Mouse (Mus musculus) liver, embryonic 14.5 days (tissue): ENCODE measurements around the gene Col1a2. TPM values are rescaled to one million over a fixed set of nuclear protein-coding genes. Genes with fewer than 3 reads are reported as not detected.

Source experiments
- ATAC-seq: fragments of 200-750 bp; cut with Nextera tagmentation; 2 replicates; pipeline ENCODE4 v1.8.0; 2017; ENCODE audit warnings: moderate number of reproducible peaks, mild to moderate bottlenecking, moderate library complexity; ENCODE audit not compliant: insufficient read depth
- DNase-seq, 3 experiments: peaks; one replicate each; pipeline ENCODE4 v3.0.0-alpha.2; 2012 to 2013; ENCODE audit warnings: low read depth in 3 of 3, low spot score in 3 of 3
- H3K27ac ChIP-seq: fragments of 300-500 bp; sonication (generic); 2 replicates; pipeline ENCODE4 v1.5.1; 2014; ENCODE audit warnings: moderate library complexity, mild to moderate bottlenecking, control low read depth, inconsistent platforms
- H3K27me3 ChIP-seq: fragments of 300-500 bp; sonication (generic); 2 replicates; pipeline ENCODE4 v1.6.1; 2014; ENCODE audit warnings: mild to moderate bottlenecking, low read length, moderate library complexity; ENCODE audit not compliant: control insufficient read depth, insufficient read depth
- H3K36me3 ChIP-seq: fragments of 300-500 bp; sonication (generic); replicated peaks from 2 replicates; pipeline ENCODE4 v1.6.1; 2014; ENCODE audit warnings: low read depth; ENCODE audit not compliant: control insufficient read depth, insufficient read depth
- H3K4me1 ChIP-seq, 2 experiments: fragments of 200-500 bp in 1 of 2; fragments of 300-500 bp in 1 of 2; sonication (generic) in 1 of 2; replicated peaks; 2 replicates each; pipeline ENCODE4 v1.6.1; 2012 to 2014; ENCODE audit warnings: antibody characterized with exemption in 1 of 2, inconsistent platforms in 1 of 2, low read length in 1 of 2; ENCODE audit not compliant: control insufficient read depth in 2 of 2, insufficient read depth in 2 of 2
- H3K4me2 ChIP-seq: fragments of 300-500 bp; sonication (generic); 2 replicates; pipeline ENCODE4 v1.6.1; 2014; ENCODE audit warnings: low read depth, mild to moderate bottlenecking, control low read depth, moderate library complexity
- H3K4me3 ChIP-seq, 2 experiments: fragments of 200-500 bp in 1 of 2; fragments of 300-500 bp in 1 of 2; sonication (generic) in 1 of 2; 2 replicates each; pipeline ENCODE4 v1.5.1; 2012 to 2014; ENCODE audit warnings: low read depth in 2 of 2, low read length in 2 of 2, mild to moderate bottlenecking in 2 of 2, control low read depth in 1 of 2, inconsistent platforms in 1 of 2, moderate library complexity in 1 of 2; ENCODE audit not compliant: insufficient read depth in 1 of 2
- H3K9ac ChIP-seq: fragments of 300-500 bp; sonication (generic); replicated peaks from 2 replicates; pipeline ENCODE4 v1.6.1; 2014; ENCODE audit warnings: mild to moderate bottlenecking, control low read depth, moderate library complexity
- H3K9me3 ChIP-seq: fragments of 300-500 bp; sonication (generic); 2 replicates; pipeline ENCODE4 v1.6.1; 2016; ENCODE audit warnings: low read length, mixed read lengths; ENCODE audit not compliant: control insufficient read depth
- CTCF ChIP-seq: IDR thresholded peaks from 2 replicates; pipeline ENCODE4 v1.5.1; 2016; ENCODE audit warnings: antibody characterized with exemption, low read depth, control low read depth
- EP300 ChIP-seq: IDR thresholded peaks from 2 replicates; pipeline ENCODE4 v1.6.1; 2016; ENCODE audit warnings: antibody characterized with exemption, low read depth
- WGBS: fragments of 180-500 bp; shearing (Covaris S2); extraction: QIAGEN DNeasy Blood & Tissue Kit; methylation state at CpG from one replicate; pipeline ENCODE4 v1.1.7; 2014; ENCODE audit not compliant: insufficient replicate concordance; 5-methylcytosine and 5-hydroxymethylcytosine counted together
- polyA plus RNA-seq, 2 experiments: library from polyadenylated mRNA; depleted of rRNA in 1 of 2; stranded (reverse) in 1 of 2; unstranded in 1 of 2; fragments of >200 nt; fragmentation: Nextera tagmentation in 1 of 2; extraction: Ambion mirVana in 1 of 2; gene quantifications; 2 replicates each; pipeline versions ENCODE4 v1.2.1 to v1.2.3; 2012 to 2014

The Col1a2 gene
- polyA plus RNA-seq, 2 experiments, result 16.2 to 22.8 TPM

DNA sequence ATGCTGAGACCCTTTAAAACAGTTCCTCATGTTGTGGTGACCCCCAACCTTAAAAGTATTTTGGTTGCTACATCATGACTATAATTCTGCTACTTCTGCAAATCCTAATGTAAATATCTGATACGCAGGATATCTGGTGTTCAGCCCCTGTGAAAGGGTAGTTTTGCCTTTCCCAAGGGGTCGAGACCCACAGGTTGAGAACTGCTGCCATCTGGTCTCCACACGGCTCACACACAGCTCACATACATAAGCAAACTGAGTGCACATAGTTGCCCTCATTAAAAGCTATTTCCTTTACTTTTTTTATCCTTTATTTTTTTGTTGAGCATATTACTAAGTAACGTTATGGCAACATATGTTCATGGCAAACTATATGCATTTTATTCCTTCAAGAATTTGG, 65.8 kb downstream of the Col1a2 start:
- ATAC-seq (no peak), DNase-seq (no peak)
- 60% methylated on average over 4 of the region's 4 CpGs for WGBS
- H3K36me3 ChIP-seq, result no peaks in the 10 kb centered on the region
- H3K27ac ChIP-seq, result no peak overlapping the region
- no peaks in the 10 kb centered on the region for H3K9me3 ChIP-seq
- H3K27me3 ChIP-seq, result no peaks in the 10 kb centered on the region
- no peak overlapping the region for H3K9ac ChIP-seq
- no peak overlapping the region for H3K4me3 ChIP-seq
- TF ChIP-seq CTCF (no peak), EP300 (no peak)
- no peak overlapping the region for H3K4me2 ChIP-seq
- H3K4me1 ChIP-seq, result no peaks in the 10 kb centered on the region

DNA sequence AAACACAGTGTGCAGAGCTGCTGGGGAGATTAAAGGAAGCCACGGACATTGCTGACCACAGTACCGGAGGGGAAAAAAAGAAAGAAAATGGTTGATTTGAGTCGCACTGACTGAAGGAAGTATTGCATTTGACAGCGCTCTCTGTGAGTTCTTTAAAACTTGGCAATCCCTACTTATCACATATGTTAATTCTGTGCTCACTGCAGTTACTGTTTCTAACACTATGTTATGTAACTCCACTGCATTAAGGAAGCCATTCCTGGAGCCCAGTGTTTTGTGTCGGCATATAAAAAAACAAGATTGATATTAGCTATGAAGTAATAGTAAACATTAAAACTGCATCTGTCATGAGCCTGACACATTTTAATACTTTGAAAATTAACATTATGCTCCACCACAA, 73.1 kb downstream of the Col1a2 start:
- Histone ChIP-seq H3K9me3 (no peaks in the 10 kb centered on the region), H3K27me3 (no peaks in the 10 kb centered on the region), H3K4me3 (no peak overlapping the region), H3K36me3 (no peaks in the 10 kb centered on the region), H3K27ac (no peak overlapping the region), H3K9ac (no peak overlapping the region), H3K4me2 (no peak overlapping the region), H3K4me1 (no peaks in the 10 kb centered on the region)
- 49% methylated on average over 5 of the region's 5 CpGs for WGBS
- ATAC-seq (no peak), DNase-seq (no peak)
- no peak for TF ChIP-seq CTCF
- no peak for TF ChIP-seq EP300

DNA sequence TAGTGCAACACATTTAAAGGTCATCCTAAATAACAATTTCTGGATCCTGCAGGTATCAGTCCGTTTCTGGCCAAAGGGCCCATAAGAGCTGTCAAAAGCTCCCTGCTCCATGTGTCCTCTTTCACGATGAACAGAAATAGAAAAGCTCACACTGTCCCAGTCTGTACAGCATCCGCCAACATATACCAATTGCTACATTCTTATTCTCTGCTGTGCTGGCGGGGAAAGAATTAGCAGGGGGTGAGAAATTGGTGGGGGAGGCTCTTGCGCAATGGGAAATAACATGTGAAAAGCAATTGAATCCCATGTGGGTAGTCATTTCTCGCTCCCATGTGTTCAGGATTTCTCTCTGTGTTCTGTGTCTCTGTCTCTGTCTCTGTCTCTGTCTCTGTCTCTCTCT, 73.7 kb downstream of the Col1a2 start:
- WGBS, result 67% methylated on average over 6 of the region's 6 CpGs
- H3K4me2 ChIP-seq, result no peak overlapping the region
- H3K27ac ChIP-seq, result no peak overlapping the region
- no peaks in the 10 kb centered on the region for H3K4me1 ChIP-seq
- TF ChIP-seq EP300, result no peak
- no peak for TF ChIP-seq CTCF
- ATAC-seq, result no peak
- no peak for DNase-seq
- H3K9ac ChIP-seq, result no peak overlapping the region
- H3K9me3 ChIP-seq, result no peaks in the 10 kb centered on the region
- H3K4me3 ChIP-seq, result no peak overlapping the region
- H3K36me3 ChIP-seq, result no peaks in the 10 kb centered on the region
- H3K27me3 ChIP-seq, result no peaks in the 10 kb centered on the region

DNA sequence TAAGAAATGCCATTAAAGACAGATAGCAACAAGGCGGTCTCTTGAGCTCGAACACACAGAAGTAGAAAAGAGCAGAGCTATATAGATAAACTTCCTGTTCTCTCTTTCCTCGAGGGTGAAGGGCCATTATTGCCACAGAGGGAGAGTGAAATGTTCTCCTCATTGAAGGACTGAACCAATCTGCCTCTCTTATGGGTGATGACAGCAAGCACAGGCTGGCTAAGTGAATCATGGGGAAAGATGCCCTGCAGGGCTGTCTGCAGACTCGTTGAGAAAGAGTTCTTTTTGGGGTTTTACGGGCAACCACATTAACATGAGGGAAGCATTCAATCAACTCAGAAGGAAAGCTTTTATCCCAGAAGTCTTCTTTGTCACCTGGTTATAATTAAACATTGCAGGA, 75.0 kb downstream of the Col1a2 start:
- H3K9ac ChIP-seq, result no peak overlapping the region
- no peaks in the 10 kb centered on the region for H3K4me1 ChIP-seq
- no peak overlapping the region for H3K4me3 ChIP-seq
- no peak for DNase-seq
- H3K36me3 ChIP-seq, result no peaks in the 10 kb centered on the region
- H3K4me2 ChIP-seq, result no peak overlapping the region
- no peak overlapping the region for H3K27ac ChIP-seq
- H3K27me3 ChIP-seq, result no peaks in the 10 kb centered on the region
- no peaks in the 10 kb centered on the region for H3K9me3 ChIP-seq
- no peak for ATAC-seq
- WGBS, result 37% methylated on average over 5 of the region's 5 CpGs
- TF ChIP-seq EP300, result no peak
- TF ChIP-seq CTCF, result no peak

DNA sequence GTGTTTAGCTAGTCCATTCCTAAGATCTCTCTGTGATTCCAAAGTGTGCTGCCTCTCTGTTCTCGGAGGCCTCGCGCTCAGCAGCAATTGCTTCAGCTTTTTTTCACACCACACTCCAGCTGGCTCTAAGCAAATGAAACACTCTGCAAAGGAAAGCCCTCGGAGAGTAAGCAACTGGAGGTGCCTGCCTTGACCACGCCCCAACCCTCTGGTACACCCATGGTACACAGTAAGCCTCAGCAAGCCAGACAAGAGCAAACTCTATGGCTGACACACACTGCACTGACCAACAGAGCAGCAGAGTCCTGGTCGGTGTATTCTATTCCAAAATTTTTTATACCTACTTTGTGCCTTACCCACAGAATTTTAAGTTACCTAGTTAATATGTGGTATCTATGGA, 78.9 kb downstream of the Col1a2 start:
- Histone ChIP-seq H3K9me3 (no peaks in the 10 kb centered on the region), H3K27ac (no peak overlapping the region), H3K27me3 (no peaks in the 10 kb centered on the region), H3K4me3 (no peak overlapping the region), H3K4me1 (no peaks in the 10 kb centered on the region), H3K36me3 (no peaks in the 10 kb centered on the region), H3K4me2 (no peak overlapping the region), H3K9ac (no peak overlapping the region)
- no peak for TF ChIP-seq CTCF
- no peak for TF ChIP-seq EP300
- WGBS, result 41% methylated on average over 6 of the region's 6 CpGs
- DNase-seq (no peak), ATAC-seq (no peak)

DNA sequence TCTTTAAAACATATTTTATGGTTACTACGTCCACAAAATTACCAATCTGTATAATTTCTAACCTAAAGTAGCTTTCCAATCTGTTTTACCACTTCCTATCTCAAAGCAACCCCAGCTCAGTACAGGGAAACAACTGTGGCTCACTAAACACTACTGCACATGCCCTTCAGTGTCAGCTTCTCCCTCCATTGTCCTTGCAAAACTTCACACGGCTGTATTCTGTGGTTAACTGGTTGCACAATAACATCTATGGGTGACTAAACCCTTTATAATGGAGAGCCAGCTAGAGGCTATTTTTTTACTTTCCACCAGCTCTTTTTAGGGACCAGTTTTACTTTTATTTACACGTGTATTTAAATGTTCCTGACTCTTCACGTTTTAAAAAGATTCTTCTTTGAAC, 83.3 kb downstream of the Col1a2 start:
- Histone ChIP-seq H3K36me3 (no peaks in the 10 kb centered on the region), H3K9ac (no peak overlapping the region), H3K4me2 (no peak overlapping the region), H3K27me3 (no peaks in the 10 kb centered on the region), H3K4me3 (no peak overlapping the region), H3K4me1 (no peaks in the 10 kb centered on the region), H3K9me3 (no peaks in the 10 kb centered on the region), H3K27ac (no peak overlapping the region)
- 34% methylated on average over 4 of the region's 4 CpGs for WGBS
- ATAC-seq (no peak), DNase-seq (no peak)
- TF ChIP-seq EP300 (no peak), CTCF (no peak)
